Mouse (Mus musculus): ENCODE results near the gene Tmem115. TPM values are rescaled to one million over a fixed set of nuclear protein-coding genes. Genes with fewer than 3 reads are reported as not detected.
A peak's percentile ranks its signal among the peaks of the same experiment; 100 is the strongest.
"Not testable (repeated sequence)": the region's sequence is repeated elsewhere in the genome, so short reads cannot be mapped to it uniquely, and the experiment has no call there.

Gene Tmem115
- total RNA-seq, 1 experiment, result 42.3 TPM

GRCm38 (mm10) chr9:107563029-107563581 is 29.4 kb downstream of the Tmem115 start, which contains the start of gene Tusc2:
Gene Tusc2, plus strand, starts transcription at chr9:107563255.
- H3K36me3 ChIP-seq (ENCODE audit: control insufficient read depth, insufficient read depth, low read length, poor library complexity, severe bottlenecking), result peaks cover 19% of the 10 kb centered on the region
- H3K4me1 ChIP-seq (ENCODE audit: control insufficient read depth in 2 of 2, insufficient read depth in 2 of 2, low read length in 2 of 2, poor library complexity in 1 of 2), result peaks cover 0 to 10% of the 10 kb centered on the region in 2 experiments; a peak in 1 of 4 replicates
- in situ Hi-C loops (cut with MboI; ENCODE audit: low sequenced_read_pairs in 2 of 2, unreplicated experiment in 2 of 2), result no loop called here
- DNase-seq (ENCODE audit: low read depth, low spot score), result peak; percentile 87
- H3K27ac ChIP-seq (ENCODE audit: insufficient read depth, low read depth, low read length, poor library complexity, severe bottlenecking), result no peak within 1 kb of the TSS
- no peaks in the 10 kb centered on the region for H3K9me3 ChIP-seq (ENCODE audit: control insufficient read depth, insufficient read depth, low read depth, low read length)
- H3K4me3 ChIP-seq (ENCODE audit: insufficient read depth in 1 of 2, low read depth in 1 of 2, low read length in 2 of 2, poor library complexity in 1 of 2, severe bottlenecking in 1 of 2), result peak within 1 kb of the TSS; percentile 79 to 87
- peak within 1 kb of the TSS; percentile 80 for H3K9ac ChIP-seq (ENCODE audit: insufficient read depth, low read depth, low read length, poor library complexity, severe bottlenecking)
- no peak for TF ChIP-seq MAFK (IDR thresholded peaks at IDR 0.05; ENCODE audit: insufficient read depth, low read depth, low read length)
- TF ChIP-seq CHD2 (IDR thresholded peaks at IDR 0.05; ENCODE audit: low read depth, low read length), result peak; percentile 75; the same call in 1 of the 2 replicates

GRCm38 (mm10) chr9:107565556-107565955 is 31.8 kb downstream of the Tmem115 start:
- H3K27ac ChIP-seq (ENCODE audit: insufficient read depth, low read depth, low read length, poor library complexity, severe bottlenecking); in situ Hi-C loops (cut with MboI; ENCODE audit: low sequenced_read_pairs in 2 of 2, unreplicated experiment in 2 of 2); H3K9ac ChIP-seq (ENCODE audit: insufficient read depth, low read depth, low read length, poor library complexity, severe bottlenecking); DNase-seq (ENCODE audit: low read depth, low spot score); H3K9me3 ChIP-seq (ENCODE audit: control insufficient read depth, insufficient read depth, low read depth, low read length); H3K4me3 ChIP-seq (ENCODE audit: insufficient read depth in 1 of 2, low read depth in 1 of 2, low read length in 2 of 2, poor library complexity in 1 of 2, severe bottlenecking in 1 of 2): not testable (repeated sequence)
- H3K4me1 ChIP-seq (ENCODE audit: control insufficient read depth in 2 of 2, insufficient read depth in 2 of 2, low read length in 2 of 2, poor library complexity in 1 of 2), result peaks cover 0 to 17% of the 10 kb centered on the region in 2 experiments; a peak in 3 of 4 replicates
- peaks cover 14% of the 10 kb centered on the region for H3K36me3 ChIP-seq (ENCODE audit: control insufficient read depth, insufficient read depth, low read length, poor library complexity, severe bottlenecking)

- no peak overlapping the region for H3K4me3 ChIP-seq (ENCODE audit: insufficient read depth in 1 of 2, low read depth in 1 of 2, low read length in 2 of 2, poor library complexity in 1 of 2, severe bottlenecking in 1 of 2)
- no peak overlapping the region for H3K9ac ChIP-seq (ENCODE audit: insufficient read depth, low read depth, low read length, poor library complexity, severe bottlenecking)
- DNase-seq (ENCODE audit: low read depth, low spot score), result no peak
- peaks cover 19% of the 10 kb centered on the region for H3K36me3 ChIP-seq (ENCODE audit: control insufficient read depth, insufficient read depth, low read length, poor library complexity, severe bottlenecking)
- peaks cover 0 to 22% of the 10 kb centered on the region in 2 experiments; a peak in 3 of 4 replicates for H3K4me1 ChIP-seq (ENCODE audit: control insufficient read depth in 2 of 2, insufficient read depth in 2 of 2, low read length in 2 of 2, poor library complexity in 1 of 2)
- in situ Hi-C loops (cut with MboI; ENCODE audit: low sequenced_read_pairs in 2 of 2, unreplicated experiment in 2 of 2), result no loop called here
- no peaks in the 10 kb centered on the region for H3K9me3 ChIP-seq (ENCODE audit: control insufficient read depth, insufficient read depth, low read depth, low read length)
- TF ChIP-seq CHD2 (IDR thresholded peaks at IDR 0.05; ENCODE audit: low read depth, low read length) (no peak), MAFK (IDR thresholded peaks at IDR 0.05; ENCODE audit: insufficient read depth, low read depth, low read length) (no peak), ZNF384 (IDR thresholded peaks at IDR 0.05; ENCODE audit: low read depth, low read length) (no peak), HCFC1 (IDR thresholded peaks at IDR 0.05; ENCODE audit: borderline replicate concordance, insufficient read depth, low read length) (no peak), ZC3H11A (IDR thresholded peaks at IDR 0.05; ENCODE audit: borderline replicate concordance, low read depth, low read length) (no peak)
- no peak overlapping the region for H3K27ac ChIP-seq (ENCODE audit: insufficient read depth, low read depth, low read length, poor library complexity, severe bottlenecking)
Measured at GRCm38 (mm10) chr9:107566041-107566709, 32.4 kb downstream of the Tmem115 start.

- Histone ChIP-seq H3K9me3 (ENCODE audit: control insufficient read depth, insufficient read depth, low read depth, low read length) (no peaks in the 10 kb centered on the region), H3K4me3 (ENCODE audit: insufficient read depth in 1 of 2, low read depth in 1 of 2, low read length in 2 of 2, poor library complexity in 1 of 2, severe bottlenecking in 1 of 2) (no peak overlapping the region), H3K4me1 (ENCODE audit: control insufficient read depth in 2 of 2, insufficient read depth in 2 of 2, low read length in 2 of 2, poor library complexity in 1 of 2) (peaks cover 0 to 25% of the 10 kb centered on the region in 2 experiments; a peak in 3 of 4 replicates), H3K9ac (ENCODE audit: insufficient read depth, low read depth, low read length, poor library complexity, severe bottlenecking) (no peak overlapping the region), H3K27ac (ENCODE audit: insufficient read depth, low read depth, low read length, poor library complexity, severe bottlenecking) (no peak overlapping the region), H3K36me3 (ENCODE audit: control insufficient read depth, insufficient read depth, low read length, poor library complexity, severe bottlenecking) (peaks cover 20% of the 10 kb centered on the region; the same call in 1 of the 2 replicates)
- no peak for TF ChIP-seq CHD2 (IDR thresholded peaks at IDR 0.05; ENCODE audit: low read depth, low read length)
- no peak for TF ChIP-seq HCFC1 (IDR thresholded peaks at IDR 0.05; ENCODE audit: borderline replicate concordance, insufficient read depth, low read length)
- no peak for TF ChIP-seq MAFK (IDR thresholded peaks at IDR 0.05; ENCODE audit: insufficient read depth, low read depth, low read length)
- TF ChIP-seq ZC3H11A (IDR thresholded peaks at IDR 0.05; ENCODE audit: borderline replicate concordance, low read depth, low read length), result no peak
- no peak for TF ChIP-seq ZNF384 (IDR thresholded peaks at IDR 0.05; ENCODE audit: low read depth, low read length)
- no peak for DNase-seq (ENCODE audit: low read depth, low spot score)
- in situ Hi-C loops (cut with MboI; ENCODE audit: low sequenced_read_pairs in 2 of 2, unreplicated experiment in 2 of 2), result no loop called here
Measured at GRCm38 (mm10) chr9:107566855-107567254, 33.1 kb downstream of the Tmem115 start.
